Mouse (Mus musculus): ENCODE results near the gene Scrt2.

DNA sequence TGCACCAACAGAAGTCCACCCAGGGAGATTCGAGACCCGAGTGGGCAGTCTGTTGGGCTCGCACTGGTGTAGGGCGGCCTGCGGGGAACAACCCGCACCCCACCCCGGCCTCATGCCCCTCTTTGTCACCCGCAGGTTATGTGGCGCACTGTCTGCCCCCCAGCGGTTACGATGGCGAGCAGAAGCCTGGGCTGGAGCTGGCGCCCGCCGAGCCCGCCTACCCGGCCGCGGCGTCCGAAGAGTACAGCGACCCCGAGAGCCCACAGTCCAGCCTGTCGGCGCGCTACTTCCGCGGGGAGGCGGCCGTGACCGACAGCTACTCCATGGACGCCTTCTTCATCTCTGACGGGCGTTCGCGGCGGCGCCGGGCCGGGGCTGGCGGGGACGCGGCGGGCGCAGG, 11.6 kb downstream of the Scrt2 start:
- TF ChIP-seq POLR2A (IDR thresholded peaks at IDR 0.05; ENCODE audit: low read depth, low read length) (no peak), CTCF (IDR thresholded peaks at IDR 0.05; ENCODE audit: extremely low read depth, insufficient read length, insufficient replicate concordance, low read depth, low read length) (no peak)

Measured in small intestine, adult 2 months (tissue).